Mouse (Mus musculus) heart, embryonic 16.5 days (tissue): ENCODE results near the gene Zfp871. TPM values are rescaled to one million over a fixed set of nuclear protein-coding genes. Genes with fewer than 3 reads are reported as not detected.
"Not testable (repeated sequence)": the region's sequence is repeated elsewhere in the genome, so short reads cannot be mapped to it uniquely, and the experiment has no call there.

Experiments
- ATAC-seq: fragments of 200-750 bp; cut with Nextera tagmentation; replicated peaks from 2 replicates; pipeline ENCODE4 v1.8.0; 2017; ENCODE audit warnings: moderate number of reproducible peaks; ENCODE audit not compliant: insufficient read depth, low FRiP score; ENCODE audit errors: extremely low read depth
- H3K27ac ChIP-seq: fragments of 300-500 bp; sonication (generic); 2 replicates; pipeline ENCODE4 v1.5.1; 2014; ENCODE audit warnings: mild to moderate bottlenecking, low read length, control low read depth, moderate library complexity
- H3K27me3 ChIP-seq: fragments of 300-500 bp; sonication (generic); 2 replicates; pipeline ENCODE4 v1.6.1; 2014; ENCODE audit warnings: low read length, mixed read lengths; ENCODE audit not compliant: control insufficient read depth, insufficient read depth
- H3K36me3 ChIP-seq: fragments of 300-500 bp; sonication (generic); 2 replicates; pipeline ENCODE4 v1.6.1; 2014; ENCODE audit not compliant: control insufficient read depth, insufficient read depth
- H3K4me1 ChIP-seq: fragments of 300-500 bp; sonication (generic); 2 replicates; pipeline ENCODE4 v1.6.1; 2014; ENCODE audit warnings: low read length, mixed read lengths; ENCODE audit not compliant: control insufficient read depth, insufficient read depth
- H3K4me2 ChIP-seq: fragments of 300-500 bp; sonication (generic); 2 replicates; pipeline ENCODE4 v1.6.1; 2014; ENCODE audit warnings: low read depth, mild to moderate bottlenecking, control low read depth, low read length
- H3K4me3 ChIP-seq: fragments of 300-500 bp; sonication (generic); 2 replicates; pipeline ENCODE4 v1.5.1; 2014; ENCODE audit warnings: mild to moderate bottlenecking, control low read depth, low read length
- H3K9ac ChIP-seq: fragments of 300-500 bp; sonication (generic); 2 replicates; pipeline ENCODE4 v1.6.1; 2014; ENCODE audit warnings: low read length, control low read depth
- H3K9me3 ChIP-seq: fragments of 300-500 bp; sonication (generic); replicated peaks from 2 replicates; pipeline ENCODE4 v1.6.1; 2016; ENCODE audit warnings: low read length; ENCODE audit not compliant: control insufficient read depth
- WGBS: fragments of 180-500 bp; shearing (Covaris S2); extraction: QIAGEN DNeasy Blood & Tissue Kit; methylation state at CpG from one replicate; pipeline ENCODE4 v1.1.7; 2014; 5-methylcytosine and 5-hydroxymethylcytosine counted together
- polyA plus RNA-seq: library from polyadenylated mRNA; unstranded; fragments of >200 nt; fragmentation: Nextera tagmentation; extraction: Ambion mirVana; gene quantifications from 2 replicates; pipeline ENCODE4 v1.2.1, GENCODE M21; 2015

Zfp871 gene
- polyA plus RNA-seq, 1 experiment from 2014 or later, result 18.0 TPM

- no peak overlapping the region for H3K4me3 ChIP-seq
- no peak overlapping the region for H3K4me2 ChIP-seq
- H3K9me3 ChIP-seq, result no peaks in the 10 kb centered on the region
- ATAC-seq, result no peak
- H3K27me3 ChIP-seq, result no peaks in the 10 kb centered on the region
- no peaks in the 10 kb centered on the region for H3K36me3 ChIP-seq
- no peak overlapping the region for H3K27ac ChIP-seq
- peaks cover 3% of the 10 kb centered on the region; the same call in 1 of the 2 replicates for H3K4me1 ChIP-seq
- 11% methylated on average over 12 of the region's 12 CpGs for WGBS
- no peak overlapping the region for H3K9ac ChIP-seq
These were observed 34.5 kb downstream of the Zfp871 start for GRCm38 (mm10) chr17:32753634-32754033.

DNA sequence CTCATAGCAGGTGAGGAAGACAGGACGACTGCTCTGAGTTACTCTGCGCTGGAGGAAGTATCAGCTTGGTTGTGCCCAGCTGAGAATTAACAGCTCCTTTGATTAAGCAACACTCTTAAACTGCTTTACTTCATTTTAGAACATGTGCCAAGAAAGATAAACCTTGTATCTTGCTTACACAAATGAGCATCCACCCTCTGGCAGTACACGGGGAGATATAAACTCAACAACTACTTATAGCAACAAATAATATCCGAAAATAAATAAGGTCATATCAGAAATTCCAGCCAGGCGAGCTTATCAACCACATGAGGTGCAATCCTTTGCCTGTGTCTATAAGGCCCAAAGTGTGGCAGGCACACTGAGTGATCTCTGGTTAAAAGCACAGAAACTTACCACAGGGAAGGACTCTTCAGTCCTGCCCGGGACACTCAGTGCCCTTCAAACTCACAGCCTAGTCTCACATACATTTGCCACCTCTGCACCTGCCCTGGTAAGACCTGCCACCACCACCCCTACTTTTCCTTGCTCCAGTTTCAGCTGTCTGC is 35.2 kb downstream of the Zfp871 start:
- ATAC-seq, result no peak; the same call in 1 of the 2 replicates
- Histone ChIP-seq H3K4me2 (no peak overlapping the region), H3K36me3 (no peaks in the 10 kb centered on the region), H3K9me3 (no peaks in the 10 kb centered on the region), H3K9ac (no peak overlapping the region), H3K27me3 (no peaks in the 10 kb centered on the region), H3K27ac (no peak overlapping the region), H3K4me1 (peaks cover 3% of the 10 kb centered on the region; the same call in 1 of the 2 replicates), H3K4me3 (no peak overlapping the region)
- WGBS, result 35% methylated on average over 6 of the region's 6 CpGs

DNA sequence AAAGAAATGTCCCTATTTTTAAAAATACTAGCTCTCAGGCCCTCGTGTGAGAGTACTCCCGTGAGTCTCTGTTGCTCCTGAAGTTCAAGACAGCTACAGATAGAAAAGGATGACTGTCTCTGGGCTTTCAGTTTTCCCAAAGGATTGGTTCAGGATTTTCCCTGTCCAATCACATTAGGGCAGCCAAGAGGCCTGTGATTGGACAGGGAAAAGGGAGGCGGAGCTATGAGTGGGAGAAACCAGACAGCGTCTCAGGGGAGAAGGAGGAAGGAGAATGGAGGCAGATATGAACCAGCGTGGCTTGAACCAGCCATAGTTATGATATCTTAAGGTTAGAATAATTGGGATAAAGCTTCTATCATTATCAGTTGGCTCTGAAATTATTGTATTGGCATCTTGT is 37.5 kb downstream of the Zfp871 start:
- no peak for ATAC-seq
- 33% methylated on average over 5 of the region's 5 CpGs for WGBS
- H3K9me3 ChIP-seq, result no peaks in the 10 kb centered on the region

DNA sequence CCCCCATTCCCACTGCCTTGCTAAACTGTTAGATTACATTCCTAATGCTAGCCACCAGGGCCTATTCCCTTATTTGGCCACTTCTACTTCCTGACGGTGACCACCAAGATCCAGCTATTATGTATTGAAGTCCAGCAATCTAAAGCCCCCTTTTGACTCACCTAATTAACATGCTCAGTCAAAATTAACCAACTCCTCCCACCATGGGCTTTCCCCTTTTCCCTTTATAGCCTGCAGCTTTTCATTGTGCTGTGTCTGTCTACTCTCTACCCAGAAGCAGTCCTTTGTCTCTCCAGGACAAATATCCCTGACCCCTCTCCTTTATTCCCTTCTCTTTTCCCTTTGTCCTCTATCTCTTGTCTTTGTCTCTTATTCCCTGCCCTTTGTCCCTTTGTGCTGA is 47.0 kb downstream of the Zfp871 start:
- H3K4me1 ChIP-seq, result no peaks in the 10 kb centered on the region
- no peak overlapping the region for H3K9ac ChIP-seq
- ATAC-seq, result no peak
- H3K4me3 ChIP-seq, result no peak overlapping the region
- H3K9me3 ChIP-seq, result no peaks in the 10 kb centered on the region
- H3K27ac ChIP-seq, result no peak overlapping the region
- H3K4me2 ChIP-seq, result no peak overlapping the region
- no peaks in the 10 kb centered on the region for H3K36me3 ChIP-seq
- 63% methylated on average over 1 of the region's 1 CpGs for WGBS
- H3K27me3 ChIP-seq, result no peaks in the 10 kb centered on the region

More for the DNA sequence above, 37.5 kb downstream of the Zfp871 start:
- H3K27me3 ChIP-seq, result no peaks in the 10 kb centered on the region
- no peak overlapping the region for H3K27ac ChIP-seq
- peaks cover 3% of the 10 kb centered on the region; the same call in 1 of the 2 replicates for H3K4me1 ChIP-seq
- no peak overlapping the region for H3K4me3 ChIP-seq
- H3K9ac ChIP-seq, result no peak overlapping the region
- H3K4me2 ChIP-seq, result no peak overlapping the region
- no peaks in the 10 kb centered on the region for H3K36me3 ChIP-seq

- Histone ChIP-seq H3K9ac (no peak overlapping the region), H3K27me3 (no peaks in the 10 kb centered on the region), H3K4me3 (no peak overlapping the region), H3K4me2 (no peak overlapping the region), H3K9me3 (no peaks in the 10 kb centered on the region), H3K27ac (no peak overlapping the region), H3K4me1 (no peaks in the 10 kb centered on the region), H3K36me3 (no peaks in the 10 kb centered on the region)
- ATAC-seq, result no peak
- 69% methylated on average over 1 of the region's 1 CpGs for WGBS
These were observed 49.7 kb downstream of the Zfp871 start for GRCm38 (mm10) chr17:32738406-32738805.

- Histone ChIP-seq H3K27me3 (no peaks in the 10 kb centered on the region), H3K4me2 (no peak overlapping the region), H3K4me3 (no peak overlapping the region), H3K36me3 (no peaks in the 10 kb centered on the region), H3K9me3 (0 out of 2 replicates have a peak, but pooled peaks cover 3% of the 10 kb centered on the region), H3K27ac (no peak overlapping the region), H3K9ac (no peak overlapping the region), H3K4me1 (no peaks in the 10 kb centered on the region)
- 72% methylated on average over 3 of the region's 3 CpGs for WGBS
- no peak for ATAC-seq
These were observed 59.1 kb downstream of the Zfp871 start for GRCm38 (mm10) chr17:32729029-32729428.

GRCm38 (mm10) chr17:32726360-32726759 is 61.7 kb downstream of the Zfp871 start:
- not testable (repeated sequence) for H3K4me1 ChIP-seq, H3K9me3 ChIP-seq, H3K27ac ChIP-seq, H3K9ac ChIP-seq, H3K4me3 ChIP-seq, H3K36me3 ChIP-seq, ATAC-seq, H3K27me3 ChIP-seq, H3K4me2 ChIP-seq

GRCm38 (mm10) chr17:32722771-32723170 is 65.3 kb downstream of the Zfp871 start:
- 81% methylated on average over 7 of the region's 7 CpGs for WGBS
- no peaks in the 10 kb centered on the region for H3K36me3 ChIP-seq

DNA sequence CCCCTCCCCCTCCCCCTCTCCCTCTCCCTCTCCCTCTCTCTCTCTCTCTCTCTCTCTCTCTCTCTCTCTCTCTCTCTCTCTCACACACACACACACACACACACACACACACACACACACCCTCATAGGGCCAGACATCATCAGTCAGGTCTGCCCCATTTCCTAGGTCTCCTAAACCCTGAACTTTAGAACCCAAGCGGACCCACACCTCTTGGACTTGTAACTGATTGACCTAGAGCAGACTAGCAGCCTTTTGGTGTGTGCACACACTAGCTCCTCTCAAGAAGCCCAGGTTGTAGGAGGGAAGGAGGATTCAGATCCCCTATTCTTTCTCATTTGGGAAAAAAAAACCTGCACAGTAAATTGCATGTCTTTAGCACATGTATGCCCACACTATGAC is 65.9 kb downstream of the Zfp871 start:
- 65% methylated on average over 1 of the region's 1 CpGs for WGBS

More at GRCm38 (mm10) chr17:32722771-32723170, 65.3 kb downstream of the Zfp871 start:
- no peak overlapping the region for H3K9ac ChIP-seq
- H3K4me2 ChIP-seq, result no peak overlapping the region
- no peaks in the 10 kb centered on the region for H3K4me1 ChIP-seq
- H3K27me3 ChIP-seq, result no peaks in the 10 kb centered on the region
- no peak overlapping the region for H3K4me3 ChIP-seq
- H3K9me3 ChIP-seq, result no peaks in the 10 kb centered on the region
- no peak overlapping the region for H3K27ac ChIP-seq
- ATAC-seq, result no peak

More for the DNA sequence above, 65.9 kb downstream of the Zfp871 start:
- H3K4me3 ChIP-seq, H3K9ac ChIP-seq, H3K36me3 ChIP-seq, H3K9me3 ChIP-seq, H3K4me1 ChIP-seq, H3K27ac ChIP-seq, H3K27me3 ChIP-seq, ATAC-seq, H3K4me2 ChIP-seq: not testable (repeated sequence)
